Mouse (Mus musculus) layer of hippocampus, postnatal 36 days (tissue): ENCODE data around the gene Ubac2. TPM values are rescaled to one million over a fixed set of nuclear protein-coding genes. Genes with fewer than 3 reads are reported as not detected.

Experiments used
- DNase-seq, 2 experiments: peaks; one replicate each; pipeline ENCODE4 v3.0.0; 2022
- total RNA-seq, 2 experiments: library from RNA; stranded (reverse); gene quantifications; 2 replicates each; pipeline ENCODE4 v1.2.3; 2021

The Ubac2 gene
- total RNA-seq, 2 experiments from 2014 or later, result 47.8 to 48.9 TPM

DNA sequence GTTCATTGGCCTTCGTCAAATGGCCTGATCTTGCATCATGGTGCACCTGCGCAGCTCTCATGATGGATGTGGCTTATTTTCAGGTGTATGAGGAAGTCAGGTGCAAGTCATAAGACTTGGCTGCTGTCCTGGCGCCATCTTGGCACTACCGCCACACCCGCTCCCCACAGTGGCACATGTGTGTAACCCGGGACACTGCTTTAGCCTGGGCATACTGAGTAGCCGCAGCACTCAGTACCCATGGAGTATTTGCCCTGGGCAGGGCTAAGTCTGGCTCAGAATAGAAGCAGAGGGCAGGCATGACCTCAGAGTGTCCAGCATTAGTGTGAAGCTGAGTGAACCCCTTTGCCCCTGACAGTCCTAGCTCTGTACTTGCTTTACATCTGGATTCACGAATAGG lies 49.0 kb downstream of the Ubac2 start:
- no peak for DNase-seq

DNA sequence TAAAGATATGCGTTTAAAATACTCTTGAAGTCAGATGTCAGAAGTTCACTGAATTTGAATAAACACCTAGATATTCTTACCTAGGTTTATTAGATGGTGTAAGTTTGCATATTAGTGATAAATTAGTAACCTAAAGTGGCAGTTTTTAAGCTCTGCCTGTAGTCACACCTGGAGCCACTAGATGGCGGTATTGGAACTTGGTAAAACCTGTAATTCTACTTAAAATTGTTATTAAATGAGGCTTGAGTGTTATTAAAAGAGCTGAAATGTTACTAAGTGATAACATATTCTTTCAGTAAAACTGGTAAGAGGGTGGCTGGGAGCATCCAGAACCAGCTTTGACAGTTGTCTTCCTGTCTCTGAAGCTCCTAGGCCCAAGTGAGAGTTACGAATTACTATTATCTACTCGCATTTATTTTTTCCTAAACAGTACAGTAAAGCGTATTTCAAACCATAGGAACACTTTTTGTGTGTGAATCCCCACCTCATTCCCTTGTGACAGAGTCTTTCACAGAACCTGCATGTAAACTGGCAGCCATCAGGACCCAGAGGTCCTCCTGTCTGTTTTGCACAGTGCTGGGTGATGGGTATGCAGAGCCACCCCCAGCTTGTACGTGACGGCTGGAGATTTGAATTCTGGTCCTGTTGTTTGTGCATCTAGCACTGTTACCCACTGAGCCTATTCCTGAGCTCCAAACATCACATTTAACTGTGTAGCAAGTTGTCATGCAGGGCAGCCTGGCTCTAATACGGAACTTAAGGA lies 50.1 kb downstream of the Ubac2 start:
- peak; percentile 23 to 38 for DNase-seq

DNA sequence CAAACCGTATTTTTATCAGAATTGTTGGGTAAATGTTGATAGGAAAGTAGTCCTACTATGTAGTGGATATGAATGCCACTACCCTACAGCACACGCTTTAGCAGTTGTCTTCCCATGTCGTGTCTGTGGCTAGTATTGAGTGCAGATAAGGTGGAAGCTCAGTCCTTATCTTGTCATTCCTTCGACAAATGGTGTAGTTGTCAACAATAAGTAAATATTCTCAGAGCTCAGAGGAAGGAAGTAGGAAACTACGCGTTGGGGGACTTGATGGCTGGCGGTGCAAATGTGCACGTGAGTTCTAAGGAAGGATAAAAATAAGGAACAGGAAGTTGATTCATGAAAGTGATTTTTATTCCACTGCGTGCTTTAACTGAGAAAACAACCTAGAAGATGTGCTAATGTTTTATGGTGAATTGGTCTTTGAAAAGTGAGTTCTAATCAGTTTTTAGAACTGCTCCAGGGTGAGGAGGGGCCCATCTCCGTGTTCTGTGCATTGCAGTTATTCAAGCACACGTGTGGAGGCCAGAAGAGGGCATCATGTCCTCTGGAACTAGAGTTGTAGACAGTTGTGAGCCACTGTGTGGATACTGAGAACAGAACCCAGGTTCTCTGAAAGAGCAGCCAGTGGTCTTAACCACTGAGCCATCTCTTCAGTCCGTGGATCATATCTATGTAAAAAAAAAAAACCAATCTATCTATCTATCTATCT lies 51.0 kb downstream of the Ubac2 start:
- no peak for DNase-seq

DNA sequence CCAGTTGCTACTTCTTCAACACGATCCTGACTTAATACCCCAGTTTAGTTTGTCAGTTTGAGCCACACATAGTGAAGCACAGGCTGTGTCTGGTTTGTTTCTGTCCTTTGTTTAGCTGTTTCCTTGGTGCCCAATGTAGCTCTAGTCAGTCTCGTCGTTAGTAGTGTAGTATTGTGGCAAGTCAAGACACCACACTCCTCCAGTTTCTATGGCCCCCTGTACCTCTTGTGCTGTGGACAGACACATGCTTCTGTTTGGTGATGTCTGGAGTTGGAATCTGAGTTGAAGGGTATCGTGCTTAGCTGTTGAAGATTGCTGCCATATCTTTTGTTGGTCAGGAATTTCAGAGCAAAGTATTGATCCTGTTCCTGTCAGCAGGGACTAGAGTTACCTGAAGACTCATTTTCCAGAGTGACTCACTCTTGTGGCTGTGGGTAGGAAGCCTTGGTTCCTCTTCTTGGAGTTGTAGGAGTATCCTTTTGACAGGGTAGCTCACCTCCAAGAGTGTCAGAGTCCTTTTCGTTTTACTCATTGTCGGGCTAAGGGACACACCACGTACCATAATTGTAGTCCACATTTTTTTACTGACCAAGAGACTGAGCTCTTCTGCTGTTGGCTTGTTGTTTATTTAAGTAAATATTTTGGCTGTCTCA lies 52.4 kb downstream of the Ubac2 start:
- no peak for DNase-seq

DNA sequence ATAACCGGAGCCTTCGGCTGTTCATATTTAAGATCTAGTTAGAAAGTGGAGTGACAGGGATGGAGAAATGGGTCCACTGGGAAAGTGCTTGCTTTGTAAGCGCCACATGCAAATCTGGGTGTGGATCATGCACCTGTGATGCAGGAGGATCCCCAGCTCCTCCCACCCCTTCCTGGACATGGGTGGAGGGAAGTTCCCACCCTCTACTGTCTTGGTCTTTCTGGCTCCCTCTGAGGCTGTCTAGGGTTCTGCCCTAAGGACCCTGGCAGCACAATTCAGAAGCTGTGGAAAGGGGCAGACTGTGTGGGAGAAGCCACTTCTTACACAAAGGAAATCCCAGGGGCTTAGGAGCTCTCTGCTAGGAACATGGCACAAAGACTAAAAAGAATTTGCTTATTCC lies 53.2 kb downstream of the Ubac2 start:
- DNase-seq, result no peak

DNA sequence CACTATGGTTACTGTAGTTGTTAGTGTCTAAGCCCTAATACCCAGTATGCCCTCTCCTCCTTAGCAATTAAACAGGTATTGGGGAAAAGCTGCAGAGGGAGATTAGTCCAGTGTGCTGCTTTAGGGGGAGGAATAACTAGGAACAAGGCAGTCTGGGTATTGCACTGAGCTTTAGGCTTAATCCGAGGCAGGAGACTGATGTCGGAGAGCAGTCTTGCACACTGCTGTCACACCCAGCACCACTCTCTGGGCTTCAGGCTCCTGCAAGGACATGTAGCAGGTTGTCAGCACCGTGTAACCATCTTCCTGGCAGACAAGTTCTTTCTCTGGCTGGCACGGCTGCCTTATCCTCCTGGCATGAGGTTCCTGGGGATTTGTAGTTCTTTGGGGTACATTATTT lies 53.8 kb downstream of the Ubac2 start:
- DNase-seq, result no peak

DNA sequence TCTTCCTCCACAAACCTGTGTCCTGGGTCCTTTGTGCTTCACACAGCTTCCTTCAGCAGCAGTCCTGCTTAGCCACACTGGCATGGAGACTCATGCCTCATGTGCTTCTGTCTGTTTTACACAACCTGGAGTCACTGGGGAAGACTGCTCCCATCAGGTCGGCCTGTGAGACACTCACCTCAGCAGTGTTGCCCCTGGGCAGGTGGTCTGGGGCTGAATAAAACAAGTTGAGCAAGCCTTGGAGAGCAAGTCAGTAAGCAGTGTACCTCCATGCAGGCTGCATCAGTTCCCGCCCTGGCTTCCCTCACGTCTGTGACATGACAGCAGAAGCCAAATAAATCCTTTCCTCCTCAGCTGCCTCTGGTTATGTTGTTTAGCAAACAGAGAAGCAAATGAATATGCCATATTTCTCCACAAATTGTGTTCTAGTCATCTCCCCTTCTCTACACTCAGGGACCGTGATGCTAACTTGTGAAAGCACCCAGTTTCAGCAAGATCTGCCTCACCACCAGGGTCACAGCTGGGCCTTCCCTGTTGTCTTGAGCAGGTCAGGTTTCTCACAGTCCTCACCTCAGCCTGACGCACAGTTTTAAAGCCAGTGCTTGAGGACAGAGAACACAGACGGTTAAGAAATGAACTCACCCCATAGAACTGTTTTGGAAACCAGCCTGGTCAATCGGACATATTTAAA lies 55.6 kb downstream of the Ubac2 start:
- DNase-seq, result no peak

DNA sequence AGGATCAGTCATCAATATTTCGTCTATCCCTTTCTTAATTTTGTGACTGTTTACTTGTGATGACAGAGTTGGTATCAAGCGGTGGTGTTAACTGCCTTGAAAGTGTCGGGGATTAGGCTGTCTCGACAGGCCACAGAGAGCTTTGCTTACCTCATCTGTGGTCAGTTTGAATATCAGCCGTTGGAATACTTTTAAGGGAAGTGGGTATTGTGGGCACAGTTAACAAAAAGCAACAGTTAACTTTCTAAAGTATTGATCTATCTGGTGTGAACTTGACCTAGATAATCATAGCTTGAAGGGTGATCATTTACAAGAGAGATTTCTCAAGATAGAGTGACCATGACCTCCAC lies 56.2 kb downstream of the Ubac2 start:
- no peak for DNase-seq

DNA sequence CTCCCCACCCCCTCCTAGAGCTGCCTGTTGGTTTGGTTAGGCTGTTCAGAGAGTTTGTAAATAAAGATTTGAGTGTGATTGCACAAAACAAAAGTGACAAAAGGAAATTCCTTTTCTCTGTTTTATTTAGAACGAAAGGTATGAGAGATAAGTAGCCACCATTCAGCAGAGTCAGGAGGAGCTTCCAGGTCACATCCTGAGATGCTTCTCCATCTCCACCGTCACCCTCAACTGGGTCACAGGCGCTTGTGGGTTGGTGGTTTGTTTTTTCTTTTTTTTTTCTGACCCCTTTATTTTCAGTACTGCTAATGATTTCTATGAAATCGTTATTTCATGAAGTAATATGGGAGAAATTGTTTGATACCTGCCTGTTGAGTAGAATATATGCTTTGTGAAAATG lies 57.9 kb downstream of the Ubac2 start:
- no peak for DNase-seq

DNA sequence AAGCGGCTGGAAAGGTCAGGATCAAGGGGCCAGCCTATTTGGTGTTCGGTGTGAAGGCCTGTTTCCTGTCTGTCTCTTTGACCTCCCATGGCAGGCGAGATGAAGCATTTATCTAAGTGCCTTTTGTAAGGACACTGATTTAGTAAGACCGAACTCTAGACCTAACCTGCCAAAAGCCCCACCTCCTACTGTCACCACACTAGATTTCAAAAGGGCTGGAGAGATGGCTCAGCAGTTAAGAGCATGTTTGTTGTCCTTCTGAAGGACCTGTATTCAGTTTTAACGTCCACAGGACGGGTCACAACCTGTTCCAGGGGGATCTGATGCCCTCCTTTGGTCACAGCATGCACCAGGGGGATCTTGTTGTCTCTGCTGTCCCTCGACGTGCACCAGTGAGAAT lies 58.4 kb downstream of the Ubac2 start:
- no peak for DNase-seq

DNA sequence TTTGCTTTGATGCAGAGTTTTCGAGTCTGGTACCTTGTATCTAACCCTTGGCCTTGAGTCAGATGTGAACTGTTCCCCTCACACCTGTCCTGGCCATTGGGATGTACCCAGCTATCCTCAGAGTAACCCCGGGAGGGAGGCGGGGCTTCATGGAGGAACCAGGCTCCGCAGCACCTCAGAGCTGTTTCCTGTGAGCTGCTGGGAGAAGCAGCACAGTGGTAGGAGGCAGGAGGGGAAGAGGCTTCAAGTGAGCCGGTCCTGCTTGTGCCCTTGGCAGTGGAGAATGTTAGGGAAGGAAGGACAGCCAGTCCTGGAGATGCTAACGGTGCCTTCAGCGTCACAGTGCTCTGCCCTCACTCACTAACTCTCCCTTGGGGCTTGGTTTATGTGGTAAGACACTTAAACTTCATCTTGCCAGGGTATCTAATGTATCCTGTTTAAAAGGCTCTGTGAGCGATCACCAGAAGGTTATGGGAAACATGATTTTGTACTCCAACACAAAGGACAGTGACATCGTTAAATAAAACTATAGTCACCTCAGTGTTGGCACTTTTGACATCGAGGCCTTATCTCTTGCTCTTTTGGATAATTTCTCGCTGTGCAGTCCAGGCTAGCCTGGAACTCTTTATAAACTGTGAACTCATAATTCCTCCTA lies 59.3 kb downstream of the Ubac2 start:
- DNase-seq, result no peak

DNA sequence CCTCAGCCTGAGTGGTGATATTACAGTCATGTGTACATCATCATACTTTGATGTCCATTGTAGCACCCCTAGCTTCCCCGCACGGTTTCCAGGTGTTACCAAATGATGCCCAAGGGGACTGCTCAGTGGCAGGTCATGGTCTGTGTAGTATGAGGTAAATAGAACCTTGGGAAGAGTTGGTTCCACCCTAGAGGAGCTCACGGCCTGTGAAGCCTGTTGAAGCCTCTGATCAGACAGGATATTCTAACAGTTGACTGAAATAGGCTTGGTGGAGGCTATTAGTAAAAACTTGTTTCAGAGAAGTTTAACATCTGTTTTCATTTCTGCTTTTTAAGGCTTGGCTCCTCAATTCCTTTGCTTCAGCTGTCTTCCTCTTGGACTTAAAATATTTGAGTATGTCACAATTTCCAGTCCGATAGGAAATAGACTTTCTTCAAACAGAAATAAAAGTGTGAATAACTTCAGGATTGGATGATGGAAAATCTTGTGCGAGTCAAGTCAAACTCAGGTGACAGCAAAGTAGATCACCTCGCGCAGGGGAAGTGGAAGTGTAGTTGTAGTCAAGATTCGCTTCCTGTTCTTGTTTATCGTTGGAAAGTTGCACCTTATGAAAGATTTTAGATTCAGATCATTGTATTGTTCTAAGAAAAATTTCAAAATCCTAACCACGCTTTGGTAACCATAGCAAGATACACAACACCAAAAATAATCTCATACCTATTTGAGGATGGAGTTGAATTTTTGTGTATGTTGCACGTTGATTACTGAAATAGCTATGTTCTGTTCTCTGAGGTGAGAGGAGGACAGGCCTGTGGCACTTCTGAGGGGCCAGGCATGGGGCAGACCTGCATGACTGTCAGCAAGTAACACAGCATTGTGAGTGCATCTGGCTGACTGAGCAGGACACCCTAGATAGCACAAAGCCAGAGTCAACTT lies 60.1 kb downstream of the Ubac2 start:
- no peak for DNase-seq

DNA sequence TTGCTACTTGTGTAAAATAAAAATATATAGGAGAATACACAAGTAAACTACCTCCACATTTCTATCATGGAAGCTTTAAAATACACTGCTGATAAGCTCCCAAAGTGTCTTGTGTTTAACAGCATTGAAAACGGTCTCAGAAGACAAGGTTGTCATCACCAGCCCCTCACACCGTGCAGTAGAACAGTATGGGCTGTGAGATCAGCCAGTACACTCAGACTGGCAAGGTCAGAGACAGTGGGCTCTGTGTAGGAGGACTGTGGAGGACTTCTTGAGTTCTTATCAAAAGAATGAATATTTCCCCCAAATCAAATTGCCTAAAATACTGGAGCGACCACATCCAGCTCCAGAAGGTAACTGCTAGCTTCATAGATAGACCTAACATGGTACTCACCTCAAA lies 61.2 kb downstream of the Ubac2 start:
- no peak for DNase-seq

DNA sequence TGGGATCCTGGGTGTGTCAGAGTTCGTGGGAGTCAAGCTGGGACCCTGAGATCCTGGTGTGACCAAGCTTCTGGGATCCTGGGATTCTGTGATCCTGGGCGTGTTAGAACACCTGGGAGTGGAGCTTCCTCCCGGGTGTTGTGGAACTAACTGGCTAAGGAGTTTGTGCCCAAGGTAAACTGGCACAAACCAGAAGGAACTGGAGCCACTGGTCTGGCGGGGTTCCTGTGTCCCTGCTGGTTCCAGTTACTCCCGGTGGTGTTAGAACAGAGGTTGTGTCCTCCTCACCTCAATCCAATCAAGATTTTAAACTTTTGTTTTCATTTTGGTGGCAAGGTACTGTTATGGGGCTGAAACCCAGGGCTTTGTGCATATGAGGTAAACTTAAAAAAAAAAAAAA lies 67.7 kb downstream of the Ubac2 start:
- DNase-seq, result no peak

DNA sequence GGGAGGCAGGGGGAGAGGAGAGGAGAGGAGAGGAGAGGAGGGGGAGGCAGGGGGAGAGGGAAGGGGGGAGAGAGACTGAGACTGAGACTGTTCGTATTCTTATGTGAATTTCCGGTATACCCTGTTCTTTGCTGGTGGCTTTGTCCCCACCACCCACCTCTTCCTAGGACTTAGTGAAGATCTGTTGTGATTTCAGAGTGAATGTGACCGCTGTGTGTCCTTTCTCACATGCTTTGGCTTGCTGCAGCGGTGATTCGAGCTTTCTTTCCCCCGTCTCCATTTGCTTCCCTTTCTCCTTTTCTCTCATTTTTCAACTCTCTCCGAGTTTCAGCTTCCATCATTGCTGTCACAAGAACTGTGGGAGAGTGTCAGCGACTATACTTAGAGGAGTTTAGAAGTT lies 68.3 kb downstream of the Ubac2 start:
- DNase-seq, result no peak

DNA sequence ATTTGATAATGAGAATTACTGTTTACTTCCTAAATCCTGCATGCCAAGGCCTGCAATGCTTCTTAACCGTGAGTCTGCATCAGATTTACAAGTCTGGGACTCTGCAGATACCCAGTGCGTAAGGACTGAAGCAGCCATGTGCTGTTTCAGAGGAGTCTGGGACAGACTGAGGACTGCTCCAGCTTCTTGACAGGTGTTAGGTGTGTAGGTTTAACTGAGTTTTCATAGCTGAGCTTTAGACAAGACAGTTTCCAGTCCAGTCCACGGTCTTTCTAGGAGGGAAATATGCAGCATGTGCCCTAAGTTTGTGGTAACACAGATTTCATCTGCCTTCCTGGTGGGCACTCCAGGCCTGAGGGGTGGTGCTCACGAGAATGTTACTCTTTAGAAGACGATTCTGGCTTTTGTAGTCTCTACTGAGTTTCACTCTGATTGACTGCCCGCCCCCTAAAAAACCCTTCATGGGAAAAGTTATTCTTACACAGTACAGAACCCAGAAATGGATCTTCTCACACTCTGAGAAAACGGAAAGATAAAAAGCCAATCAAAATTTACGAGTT lies 68.9 kb downstream of the Ubac2 start:
- no peak for DNase-seq

DNA sequence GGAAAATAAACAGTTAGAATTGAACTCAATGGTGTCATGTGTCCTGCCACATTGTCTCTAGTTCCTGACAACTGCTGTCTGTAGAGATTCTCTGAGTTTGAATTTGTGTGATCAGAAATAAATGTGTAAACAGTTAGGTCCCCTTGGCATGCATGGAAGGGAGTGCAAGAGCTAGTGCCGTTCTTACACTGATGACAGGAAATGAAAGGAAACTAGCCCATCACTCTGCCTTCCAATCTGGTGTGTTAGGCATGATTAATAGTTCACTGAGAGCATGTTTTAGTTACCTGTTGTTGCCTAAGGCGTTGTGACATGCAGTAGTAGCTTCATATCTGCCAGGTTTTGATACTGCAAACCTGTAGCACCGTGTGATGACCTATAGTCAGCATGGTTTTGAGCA lies 69.5 kb downstream of the Ubac2 start:
- no peak for DNase-seq

DNA sequence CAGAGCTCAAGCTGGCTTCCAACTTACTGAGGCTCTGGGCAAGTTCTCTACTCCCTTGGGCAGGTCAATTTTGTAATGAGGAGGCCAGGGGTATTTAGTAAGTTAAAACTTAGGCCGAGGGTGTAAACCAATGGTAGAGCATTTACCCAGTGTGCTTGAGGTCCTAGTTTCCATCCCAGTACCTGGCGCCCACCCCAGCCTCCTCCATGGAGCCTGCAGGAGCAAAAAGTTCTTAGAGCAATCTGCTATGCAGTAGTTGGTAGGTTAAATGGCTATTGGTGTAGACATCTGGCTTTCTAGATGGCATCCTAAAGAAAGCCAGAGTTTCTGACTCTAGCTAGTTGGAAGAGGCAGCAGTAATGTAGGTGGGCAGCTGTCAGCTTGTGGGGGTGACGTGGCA lies 71.0 kb downstream of the Ubac2 start:
- DNase-seq, result no peak

DNA sequence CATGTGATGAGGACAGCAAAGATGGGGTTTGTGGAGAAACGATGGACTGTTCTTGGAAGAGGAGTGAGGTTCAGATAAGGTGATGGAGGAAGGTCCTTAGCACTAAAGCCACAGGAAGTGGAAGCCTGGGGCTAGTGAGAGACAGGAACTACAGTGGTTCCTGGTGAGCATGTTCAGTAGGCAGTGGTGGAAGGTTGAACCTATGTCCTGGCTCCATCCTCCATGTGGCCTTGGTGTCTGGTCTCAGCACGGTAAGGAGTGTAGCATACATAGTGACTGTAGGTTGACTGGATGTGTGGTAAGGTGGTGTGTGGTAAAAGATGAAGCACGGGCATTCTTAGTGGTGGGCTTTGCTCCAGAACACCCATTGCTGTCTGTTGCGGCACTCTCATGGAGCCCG lies 71.5 kb downstream of the Ubac2 start:
- DNase-seq, result no peak

DNA sequence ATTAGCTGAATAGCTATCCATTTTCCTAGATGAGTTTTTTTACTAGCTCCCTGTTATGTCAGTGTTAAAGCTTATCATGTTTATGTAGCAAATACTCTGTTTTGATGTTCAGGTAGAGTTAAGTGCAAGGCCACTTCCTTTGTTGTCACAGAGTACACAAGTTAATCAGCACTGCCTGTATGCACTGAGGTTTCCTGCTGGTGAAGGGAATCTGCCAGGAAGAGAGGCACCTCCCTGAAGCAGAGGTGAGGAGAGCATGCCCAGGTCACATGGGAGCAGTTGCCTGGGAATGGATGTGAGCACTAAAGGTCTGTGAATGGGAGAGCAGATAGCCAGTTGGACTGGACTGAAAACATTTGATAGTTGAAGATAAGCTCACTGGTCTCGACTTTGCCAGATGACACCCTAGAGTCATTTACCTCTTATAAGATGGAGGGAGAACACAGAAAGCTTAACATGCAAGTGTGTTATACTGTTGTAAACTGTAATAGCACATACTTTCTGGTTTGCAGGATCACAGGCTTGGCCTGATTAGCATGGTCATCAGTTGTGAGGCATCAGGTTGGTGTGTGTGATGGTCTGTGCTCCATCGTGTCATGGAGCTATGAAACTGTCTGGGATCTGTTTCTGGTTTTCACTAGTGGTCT lies 73.1 kb downstream of the Ubac2 start:
- DNase-seq, result no peak

DNA sequence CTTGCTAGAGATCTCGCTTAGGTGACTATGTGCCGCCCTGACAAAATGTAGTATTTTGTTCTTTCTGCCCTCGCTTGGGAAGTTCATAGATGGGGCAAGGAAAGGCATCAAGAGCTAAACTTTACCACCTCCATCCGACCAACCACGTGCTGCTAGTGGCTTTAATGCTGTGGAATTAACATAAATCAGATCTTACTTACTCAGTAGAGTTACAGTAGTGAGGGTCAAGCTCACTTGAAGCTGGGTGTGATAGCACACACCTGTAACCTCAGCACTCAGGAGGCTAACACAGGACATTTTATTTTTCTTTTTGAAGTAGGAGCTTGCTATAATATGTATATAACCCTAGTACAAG lies 73.6 kb downstream of the Ubac2 start:
- DNase-seq, result no peak
